Mouse (Mus musculus): Measurements from ENCODE around the gene Smu1.

Gene Smu1

GRCm38 (mm10) chr4:40781797-40782495 is 24.2 kb upstream of the Smu1 start:
- DNase-seq (ENCODE audit: low read depth, low spot score): peak; percentile 87
- H3K36me3 ChIP-seq (ENCODE audit: control insufficient read depth, insufficient read depth, low read length, poor library complexity, severe bottlenecking): no peaks in the 10 kb centered on the region
- H3K27me3 ChIP-seq (ENCODE audit: control insufficient read depth, insufficient read depth, low read length, poor library complexity, severe bottlenecking): no peaks in the 10 kb centered on the region

GRCm38 (mm10) chr4:40781143-40781542 is 23.4 kb upstream of the Smu1 start:
- peak; percentile 82 for DNase-seq (ENCODE audit: low read depth, low spot score)
- Histone ChIP-seq H3K36me3 (ENCODE audit: control insufficient read depth, insufficient read depth, low read length, poor library complexity, severe bottlenecking) (no peaks in the 10 kb centered on the region), H3K27me3 (ENCODE audit: control insufficient read depth, insufficient read depth, low read length, poor library complexity, severe bottlenecking) (no peaks in the 10 kb centered on the region)

GRCm38 (mm10) chr4:40778656-40779055 is 20.9 kb upstream of the Smu1 start:
- H3K27me3 ChIP-seq (ENCODE audit: control insufficient read depth, insufficient read depth, low read length, poor library complexity, severe bottlenecking): no peaks in the 10 kb centered on the region
- H3K36me3 ChIP-seq (ENCODE audit: control insufficient read depth, insufficient read depth, low read length, poor library complexity, severe bottlenecking): no peaks in the 10 kb centered on the region
- peak; percentile 48 for DNase-seq (ENCODE audit: low read depth, low spot score)

GRCm38 (mm10) chr4:40777116-40777515 is 19.4 kb upstream of the Smu1 start:
- DNase-seq (ENCODE audit: low read depth, low spot score): no peak
- no peaks in the 10 kb centered on the region for H3K36me3 ChIP-seq (ENCODE audit: control insufficient read depth, insufficient read depth, low read length, poor library complexity, severe bottlenecking)
- H3K27me3 ChIP-seq (ENCODE audit: control insufficient read depth, insufficient read depth, low read length, poor library complexity, severe bottlenecking): no peaks in the 10 kb centered on the region

- no peaks in the 10 kb centered on the region for H3K36me3 ChIP-seq (ENCODE audit: control insufficient read depth, insufficient read depth, low read length, poor library complexity, severe bottlenecking)
- DNase-seq (ENCODE audit: low read depth, low spot score): peak; percentile 53
- H3K27me3 ChIP-seq (ENCODE audit: control insufficient read depth, insufficient read depth, low read length, poor library complexity, severe bottlenecking): no peaks in the 10 kb centered on the region
These were observed 18.7 kb upstream of the Smu1 start for GRCm38 (mm10) chr4:40776416-40776815.

GRCm38 (mm10) chr4:40774279-40775259 is 16.8 kb upstream of the Smu1 start:
- DNase-seq (ENCODE audit: low read depth, low spot score): peak; percentile 92
- no peaks in the 10 kb centered on the region for H3K27me3 ChIP-seq (ENCODE audit: control insufficient read depth, insufficient read depth, low read length, poor library complexity, severe bottlenecking)
- no peaks in the 10 kb centered on the region for H3K36me3 ChIP-seq (ENCODE audit: control insufficient read depth, insufficient read depth, low read length, poor library complexity, severe bottlenecking)

- no peaks in the 10 kb centered on the region for H3K27me3 ChIP-seq (ENCODE audit: control insufficient read depth, insufficient read depth, low read length, poor library complexity, severe bottlenecking)
- peaks cover 4% of the 10 kb centered on the region; the same call in 1 of the 2 replicates for H3K36me3 ChIP-seq (ENCODE audit: control insufficient read depth, insufficient read depth, low read length, poor library complexity, severe bottlenecking)
- DNase-seq (ENCODE audit: low read depth, low spot score): no peak
These were observed 2.2 kb upstream of the Smu1 start for GRCm38 (mm10) chr4:40759876-40760275.

GRCm38 (mm10) chr4:40757157-40757779 is 455 bp downstream of the Smu1 start:
- DNase-seq (ENCODE audit: low read depth, low spot score): peak; percentile 56
- no peaks in the 10 kb centered on the region for H3K27me3 ChIP-seq (ENCODE audit: control insufficient read depth, insufficient read depth, low read length, poor library complexity, severe bottlenecking)
- peaks cover 18% of the 10 kb centered on the region for H3K36me3 ChIP-seq (ENCODE audit: control insufficient read depth, insufficient read depth, low read length, poor library complexity, severe bottlenecking)

GRCm38 (mm10) chr4:40735351-40735750 is 22.4 kb downstream of the Smu1 start:
- no peak for DNase-seq (ENCODE audit: low read depth, low spot score)
- H3K36me3 ChIP-seq (ENCODE audit: control insufficient read depth, insufficient read depth, low read length, poor library complexity, severe bottlenecking): peaks cover 22% of the 10 kb centered on the region
- H3K27me3 ChIP-seq (ENCODE audit: control insufficient read depth, insufficient read depth, low read length, poor library complexity, severe bottlenecking): no peaks in the 10 kb centered on the region

GRCm38 (mm10) chr4:40731262-40731661 is 26.5 kb downstream of the Smu1 start:
- peak; percentile 8 for DNase-seq (ENCODE audit: low read depth, low spot score)
- Histone ChIP-seq H3K36me3 (ENCODE audit: control insufficient read depth, insufficient read depth, low read length, poor library complexity, severe bottlenecking) (peaks cover 32% of the 10 kb centered on the region), H3K27me3 (ENCODE audit: control insufficient read depth, insufficient read depth, low read length, poor library complexity, severe bottlenecking) (no peaks in the 10 kb centered on the region)

GRCm38 (mm10) chr4:40727247-40727646 is 30.5 kb downstream of the Smu1 start:
- peak; percentile 40 for DNase-seq (ENCODE audit: low read depth, low spot score)
- H3K27me3 ChIP-seq (ENCODE audit: control insufficient read depth, insufficient read depth, low read length, poor library complexity, severe bottlenecking): no peaks in the 10 kb centered on the region
- H3K36me3 ChIP-seq (ENCODE audit: control insufficient read depth, insufficient read depth, low read length, poor library complexity, severe bottlenecking): peaks cover 34% of the 10 kb centered on the region

GRCm38 (mm10) chr4:40725554-40725953 is 32.2 kb downstream of the Smu1 start:
- no peak for DNase-seq (ENCODE audit: low read depth, low spot score)
- H3K36me3 ChIP-seq (ENCODE audit: control insufficient read depth, insufficient read depth, low read length, poor library complexity, severe bottlenecking): peaks cover 29% of the 10 kb centered on the region
- no peaks in the 10 kb centered on the region for H3K27me3 ChIP-seq (ENCODE audit: control insufficient read depth, insufficient read depth, low read length, poor library complexity, severe bottlenecking)

- no peaks in the 10 kb centered on the region for H3K27me3 ChIP-seq (ENCODE audit: control insufficient read depth, insufficient read depth, low read length, poor library complexity, severe bottlenecking)
- DNase-seq (ENCODE audit: low read depth, low spot score): no peak
These were observed 32.6 kb downstream of the Smu1 start for GRCm38 (mm10) chr4:40725141-40725540.

GRCm38 (mm10) chr4:40722687-40723460 is 34.8 kb downstream of the Smu1 start:
- peak; percentile 86 for DNase-seq (ENCODE audit: low read depth, low spot score)
- H3K36me3 ChIP-seq (ENCODE audit: control insufficient read depth, insufficient read depth, low read length, poor library complexity, severe bottlenecking): peaks cover 17% of the 10 kb centered on the region

More at GRCm38 (mm10) chr4:40725141-40725540, 32.6 kb downstream of the Smu1 start:
- peaks cover 29% of the 10 kb centered on the region for H3K36me3 ChIP-seq (ENCODE audit: control insufficient read depth, insufficient read depth, low read length, poor library complexity, severe bottlenecking)

More at GRCm38 (mm10) chr4:40722687-40723460, 34.8 kb downstream of the Smu1 start:
- no peaks in the 10 kb centered on the region for H3K27me3 ChIP-seq (ENCODE audit: control insufficient read depth, insufficient read depth, low read length, poor library complexity, severe bottlenecking)
